Mouse (Mus musculus): ENCODE measurements around the gene Gm10073. TPM values are rescaled to one million over a fixed set of nuclear protein-coding genes. Genes with fewer than 3 reads are reported as not detected.
"Not testable (repeated sequence)": the region's sequence is repeated elsewhere in the genome, so short reads cannot be mapped to it uniquely, and the experiment has no call there.

Gene Gm10073
- polyA plus RNA-seq, 1 experiment = 10.6 TPM

- H3K4me1 ChIP-seq = no peaks in the 10 kb centered on the region
- H3K4me3 ChIP-seq (replicated peaks) = no peak overlapping the region
- no peak for TF ChIP-seq FLI1 (IDR thresholded peaks at IDR 0.05; ENCODE audit: low read length)
- TF ChIP-seq GATA1 (IDR thresholded peaks at IDR 0.05; ENCODE audit: borderline replicate concordance, low read length) = no peak
- no peaks in the 10 kb centered on the region for H3K9me3 ChIP-seq
- H3K36me3 ChIP-seq (replicated peaks; ENCODE audit: low read length) = no peaks in the 10 kb centered on the region
- H3K27me3 ChIP-seq (replicated peaks) = peaks cover 39% of the 10 kb centered on the region
These were observed 38.8 kb upstream of the Gm10073 start for GRCm38 (mm10) chr8:106612047-106612446.

GRCm38 (mm10) chr8:106610958-106611640, 37.8 kb upstream of the Gm10073 start:
- no peaks in the 10 kb centered on the region for H3K4me1 ChIP-seq
- peaks cover 49% of the 10 kb centered on the region for H3K27me3 ChIP-seq (replicated peaks)
- H3K4me3 ChIP-seq (replicated peaks) = no peak overlapping the region
- H3K9me3 ChIP-seq = no peaks in the 10 kb centered on the region
- H3K36me3 ChIP-seq (replicated peaks; ENCODE audit: low read length) = no peaks in the 10 kb centered on the region
- TF ChIP-seq FLI1 (IDR thresholded peaks at IDR 0.05; ENCODE audit: low read length) = no peak
- TF ChIP-seq GATA1 (IDR thresholded peaks at IDR 0.05; ENCODE audit: borderline replicate concordance, low read length) = no peak

- Histone ChIP-seq H3K27me3 (replicated peaks) (peaks cover 55% of the 10 kb centered on the region), H3K36me3 (replicated peaks; ENCODE audit: low read length) (no peaks in the 10 kb centered on the region), H3K4me3 (replicated peaks) (no peak overlapping the region), H3K4me1 (no peaks in the 10 kb centered on the region), H3K9me3 (0 out of 2 replicates have a peak, but pooled peaks cover under 1% of the 10 kb centered on the region)
- TF ChIP-seq GATA1 (IDR thresholded peaks at IDR 0.05; ENCODE audit: borderline replicate concordance, low read length) (no peak), FLI1 (IDR thresholded peaks at IDR 0.05; ENCODE audit: low read length) (no peak)
These were observed 36.0 kb upstream of the Gm10073 start for GRCm38 (mm10) chr8:106609076-106609903.

GRCm38 (mm10) chr8:106608425-106608824, 35.2 kb upstream of the Gm10073 start:
- peaks cover 62% of the 10 kb centered on the region for H3K27me3 ChIP-seq (replicated peaks)
- TF ChIP-seq GATA1 (IDR thresholded peaks at IDR 0.05; ENCODE audit: borderline replicate concordance, low read length) (no peak), FLI1 (IDR thresholded peaks at IDR 0.05; ENCODE audit: low read length) (no peak)
- peaks cover 4% of the 10 kb centered on the region for H3K4me1 ChIP-seq
- peaks cover 5% of the 10 kb centered on the region; the same call in 1 of the 2 replicates for H3K9me3 ChIP-seq
- no peak overlapping the region for H3K4me3 ChIP-seq (replicated peaks)
- H3K36me3 ChIP-seq (replicated peaks; ENCODE audit: low read length) = no peaks in the 10 kb centered on the region

GRCm38 (mm10) chr8:106607783-106608182, 34.5 kb upstream of the Gm10073 start:
- peaks cover 65% of the 10 kb centered on the region for H3K27me3 ChIP-seq (replicated peaks)
- H3K4me3 ChIP-seq (replicated peaks); H3K4me1 ChIP-seq; H3K9me3 ChIP-seq; H3K36me3 ChIP-seq (replicated peaks; ENCODE audit: low read length): not testable (repeated sequence)

- H3K36me3 ChIP-seq (replicated peaks; ENCODE audit: low read length) = no peaks in the 10 kb centered on the region
- peaks cover 9% of the 10 kb centered on the region for H3K4me1 ChIP-seq
- no peak overlapping the region for H3K4me3 ChIP-seq (replicated peaks)
- H3K9me3 ChIP-seq = peaks cover 9% of the 10 kb centered on the region; the same call in 1 of the 2 replicates
- TF ChIP-seq GATA1 (IDR thresholded peaks at IDR 0.05; ENCODE audit: borderline replicate concordance, low read length) (no peak), FLI1 (IDR thresholded peaks at IDR 0.05; ENCODE audit: low read length) (no peak)
- H3K27me3 ChIP-seq (replicated peaks) = peaks cover 73% of the 10 kb centered on the region
These were observed 33.4 kb upstream of the Gm10073 start for GRCm38 (mm10) chr8:106606601-106607145.

GRCm38 (mm10) chr8:106606121-106606520, 32.9 kb upstream of the Gm10073 start:
- TF ChIP-seq GATA1 (IDR thresholded peaks at IDR 0.05; ENCODE audit: borderline replicate concordance, low read length) (no peak), FLI1 (IDR thresholded peaks at IDR 0.05; ENCODE audit: low read length) (no peak)
- Histone ChIP-seq H3K27me3 (replicated peaks) (peaks cover 75% of the 10 kb centered on the region), H3K4me3 (replicated peaks) (no peak overlapping the region)

GRCm38 (mm10) chr8:106605657-106606056, 32.4 kb upstream of the Gm10073 start:
- H3K27me3 ChIP-seq (replicated peaks) = peaks cover 74% of the 10 kb centered on the region
- no peak overlapping the region for H3K4me3 ChIP-seq (replicated peaks)
- peaks cover 9% of the 10 kb centered on the region; the same call in 1 of the 2 replicates for H3K9me3 ChIP-seq
- TF ChIP-seq FLI1 (IDR thresholded peaks at IDR 0.05; ENCODE audit: low read length) (no peak), GATA1 (IDR thresholded peaks at IDR 0.05; ENCODE audit: borderline replicate concordance, low read length) (no peak)
- no peaks in the 10 kb centered on the region for H3K36me3 ChIP-seq (replicated peaks; ENCODE audit: low read length)
- H3K4me1 ChIP-seq = peaks cover 9% of the 10 kb centered on the region

More at GRCm38 (mm10) chr8:106606121-106606520, 32.9 kb upstream of the Gm10073 start:
- H3K9me3 ChIP-seq = peaks cover 9% of the 10 kb centered on the region; the same call in 1 of the 2 replicates
- H3K36me3 ChIP-seq (replicated peaks; ENCODE audit: low read length) = no peaks in the 10 kb centered on the region
- H3K4me1 ChIP-seq = peaks cover 9% of the 10 kb centered on the region

- H3K4me3 ChIP-seq (replicated peaks) = peak overlapping the region; percentile 50
- TF ChIP-seq FLI1 (IDR thresholded peaks at IDR 0.05; ENCODE audit: low read length) (no peak), GATA1 (IDR thresholded peaks at IDR 0.05; ENCODE audit: borderline replicate concordance, low read length) (no peak)
- H3K36me3 ChIP-seq (replicated peaks; ENCODE audit: low read length) = no peaks in the 10 kb centered on the region
- H3K27me3 ChIP-seq (replicated peaks) = peaks cover 71% of the 10 kb centered on the region
- H3K4me1 ChIP-seq = peaks cover 9% of the 10 kb centered on the region
- peaks cover 9% of the 10 kb centered on the region; the same call in 1 of the 2 replicates for H3K9me3 ChIP-seq
These were observed 30.7 kb upstream of the Gm10073 start for GRCm38 (mm10) chr8:106603933-106604332.
